Mouse (Mus musculus): ENCODE data around the gene Csrp1. TPM values are rescaled to one million over a fixed set of nuclear protein-coding genes. Genes with fewer than 3 reads are reported as not detected.

Csrp1 gene
- polyA plus RNA-seq, 1 experiment, result 28.9 TPM

DNA sequence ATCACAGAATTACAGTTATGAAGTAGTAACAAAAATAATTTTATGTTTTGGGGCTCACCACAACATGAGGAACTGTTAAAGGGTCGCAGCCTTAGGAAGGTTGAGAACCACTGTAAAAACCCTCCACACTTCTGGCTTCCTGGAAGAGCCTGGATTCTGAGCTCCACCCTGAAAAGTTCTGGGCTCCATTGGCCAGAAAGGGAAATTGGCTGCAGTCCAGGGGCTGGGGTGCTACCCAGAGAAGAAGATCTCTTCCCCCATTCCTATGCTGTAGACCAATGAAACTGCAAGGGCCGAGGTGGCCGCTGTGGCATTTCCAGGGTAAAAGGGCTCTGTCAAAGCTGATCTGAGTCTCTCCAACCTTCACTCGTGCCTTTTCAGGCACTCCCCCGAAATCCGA lies 21.8 kb upstream of the Csrp1 start:
- no peak overlapping the region for H3K4me3 ChIP-seq (ENCODE audit: control insufficient read depth, low read depth, low read length)
- no peaks in the 10 kb centered on the region for H3K36me3 ChIP-seq (ENCODE audit: control insufficient read depth, insufficient read depth, low read length)
- no peaks in the 10 kb centered on the region for H3K27me3 ChIP-seq (ENCODE audit: control insufficient read depth, insufficient read depth, low read length)
- peaks cover 8% of the 10 kb centered on the region for H3K4me1 ChIP-seq (ENCODE audit: control insufficient read depth, insufficient read depth, low read length)
- H3K27ac ChIP-seq (ENCODE audit: control insufficient read depth, insufficient read depth, low read depth, low read length), result no peak overlapping the region
- TF ChIP-seq POLR2A (IDR thresholded peaks at IDR 0.05; ENCODE audit: control insufficient read depth, low read depth, low read length) (no peak), CTCF (IDR thresholded peaks at IDR 0.05; ENCODE audit: control insufficient read depth, insufficient read depth, insufficient replicate concordance, low read depth, low read length) (no peak)

DNA sequence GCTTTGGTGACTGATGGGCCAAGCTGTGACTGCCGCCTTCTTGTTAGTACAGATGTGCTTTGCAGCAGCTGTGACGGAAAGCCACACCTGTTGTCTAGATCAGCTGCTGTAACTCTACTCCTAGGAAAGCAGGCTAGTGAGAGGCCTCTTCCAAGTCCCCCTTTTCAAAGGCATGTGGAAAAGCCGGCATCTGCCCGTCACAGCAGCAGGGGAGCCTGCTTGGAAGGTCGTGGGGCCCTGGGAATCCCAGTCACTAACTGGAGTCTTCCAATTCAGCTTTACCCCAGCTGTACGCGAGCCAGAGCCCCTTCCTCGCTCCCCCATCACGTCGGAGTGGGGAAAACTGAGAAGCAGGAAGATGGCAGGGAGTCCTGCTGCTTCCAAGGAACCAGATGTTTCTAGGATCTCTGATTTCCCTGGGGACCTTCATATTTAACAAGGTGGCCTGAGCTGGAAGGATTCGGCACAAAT lies 21.4 kb upstream of the Csrp1 start:
- TF ChIP-seq POLR2A (IDR thresholded peaks at IDR 0.05; ENCODE audit: control insufficient read depth, low read depth, low read length) (no peak), CTCF (IDR thresholded peaks at IDR 0.05; ENCODE audit: control insufficient read depth, insufficient read depth, insufficient replicate concordance, low read depth, low read length) (no peak)
- Histone ChIP-seq H3K36me3 (ENCODE audit: control insufficient read depth, insufficient read depth, low read length) (no peaks in the 10 kb centered on the region), H3K27me3 (ENCODE audit: control insufficient read depth, insufficient read depth, low read length) (no peaks in the 10 kb centered on the region), H3K27ac (ENCODE audit: control insufficient read depth, insufficient read depth, low read depth, low read length) (no peak overlapping the region), H3K4me1 (ENCODE audit: control insufficient read depth, insufficient read depth, low read length) (peaks cover 8% of the 10 kb centered on the region), H3K4me3 (ENCODE audit: control insufficient read depth, low read depth, low read length) (no peak overlapping the region; the same call in 1 of the 2 replicates)

DNA sequence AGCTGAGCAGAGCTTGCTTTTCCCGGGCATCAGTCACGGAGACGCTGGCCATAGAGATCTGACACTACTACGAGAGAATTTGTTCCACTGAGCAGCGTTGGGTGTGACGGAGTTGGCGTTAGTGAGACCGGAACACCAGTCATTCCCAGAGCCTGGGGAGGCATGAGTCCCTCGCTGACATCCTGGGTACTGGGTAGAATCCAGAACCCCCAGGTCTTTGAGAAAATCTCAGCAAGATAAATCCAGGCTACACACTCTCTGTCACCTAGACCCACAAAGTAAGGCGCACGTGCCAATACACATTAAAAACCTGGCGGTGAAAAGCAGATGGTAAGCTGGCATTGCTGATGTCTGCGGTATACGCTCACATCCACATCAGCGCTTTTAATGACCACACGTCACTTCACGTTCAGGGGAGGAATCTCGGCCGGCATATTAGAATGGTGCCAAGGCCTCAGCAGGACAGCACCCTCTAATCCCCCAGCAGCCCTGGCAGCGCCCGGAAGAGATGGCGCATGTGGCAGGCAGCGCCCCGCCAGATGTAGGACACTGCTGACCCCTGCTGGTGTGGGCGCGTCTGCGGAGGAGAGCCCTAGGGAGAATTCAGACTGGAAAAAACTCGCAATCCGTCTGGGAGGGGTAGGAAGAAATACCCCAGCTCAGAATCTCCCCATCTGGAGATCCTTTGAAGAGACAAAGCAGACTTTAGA lies 20.7 kb upstream of the Csrp1 start:
- Histone ChIP-seq H3K27me3 (ENCODE audit: control insufficient read depth, insufficient read depth, low read length) (no peaks in the 10 kb centered on the region), H3K4me1 (ENCODE audit: control insufficient read depth, insufficient read depth, low read length) (peaks cover 8% of the 10 kb centered on the region), H3K36me3 (ENCODE audit: control insufficient read depth, insufficient read depth, low read length) (no peaks in the 10 kb centered on the region), H3K4me3 (ENCODE audit: control insufficient read depth, low read depth, low read length) (peak overlapping the region; percentile 52), H3K27ac (ENCODE audit: control insufficient read depth, insufficient read depth, low read depth, low read length) (no peak overlapping the region)
- TF ChIP-seq POLR2A (IDR thresholded peaks at IDR 0.05; ENCODE audit: control insufficient read depth, low read depth, low read length), result no peak
- peak; percentile 45; the same call in 1 of the 2 replicates for TF ChIP-seq CTCF (IDR thresholded peaks at IDR 0.05; ENCODE audit: control insufficient read depth, insufficient read depth, insufficient replicate concordance, low read depth, low read length)

DNA sequence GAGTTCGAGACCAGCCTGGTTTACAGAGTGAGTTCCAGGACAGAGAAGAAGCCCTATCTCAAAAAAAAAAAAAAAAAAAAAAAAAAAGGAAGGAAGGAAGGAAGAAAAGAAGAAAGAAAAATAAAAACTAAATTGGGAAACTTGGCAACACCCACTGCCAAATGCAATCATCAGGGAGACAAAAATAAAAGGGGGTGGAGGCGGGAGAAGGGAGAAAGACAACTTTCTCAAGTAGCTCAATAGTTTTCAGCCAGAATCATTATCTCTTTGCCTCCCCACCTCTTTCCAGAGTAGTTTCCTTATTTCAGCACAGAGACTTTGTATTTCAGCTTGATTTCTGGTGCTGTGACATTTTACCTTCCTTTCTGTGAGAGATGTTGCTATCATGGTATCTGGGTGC lies 20.0 kb upstream of the Csrp1 start:
- Histone ChIP-seq H3K27ac (ENCODE audit: control insufficient read depth, insufficient read depth, low read depth, low read length) (no peak overlapping the region), H3K36me3 (ENCODE audit: control insufficient read depth, insufficient read depth, low read length) (no peaks in the 10 kb centered on the region), H3K4me1 (ENCODE audit: control insufficient read depth, insufficient read depth, low read length) (peaks cover 8% of the 10 kb centered on the region), H3K27me3 (ENCODE audit: control insufficient read depth, insufficient read depth, low read length) (no peaks in the 10 kb centered on the region), H3K4me3 (ENCODE audit: control insufficient read depth, low read depth, low read length) (no peak overlapping the region)
- no peak for TF ChIP-seq CTCF (IDR thresholded peaks at IDR 0.05; ENCODE audit: control insufficient read depth, insufficient read depth, insufficient replicate concordance, low read depth, low read length)
- no peak for TF ChIP-seq POLR2A (IDR thresholded peaks at IDR 0.05; ENCODE audit: control insufficient read depth, low read depth, low read length)

DNA sequence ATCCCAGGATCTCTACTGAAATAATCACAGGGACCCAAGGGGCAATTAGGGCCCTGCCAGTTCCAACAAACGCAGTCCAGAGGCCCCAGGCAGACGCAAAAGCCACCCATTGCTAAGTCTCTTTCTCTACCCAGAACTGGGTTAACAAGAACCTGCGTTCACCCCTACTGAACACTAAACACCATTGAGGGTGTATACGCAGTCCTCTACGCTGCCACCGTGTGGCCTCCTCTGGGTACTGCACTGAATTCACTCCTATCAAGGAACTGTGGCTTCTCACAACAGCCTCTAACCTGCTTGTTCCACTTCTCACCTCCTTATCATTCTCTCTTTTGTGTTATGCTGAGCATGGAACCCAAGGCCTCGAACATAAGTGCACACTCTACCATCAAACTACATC lies 19.3 kb upstream of the Csrp1 start:
- Histone ChIP-seq H3K27ac (ENCODE audit: control insufficient read depth, insufficient read depth, low read depth, low read length) (no peak overlapping the region), H3K4me3 (ENCODE audit: control insufficient read depth, low read depth, low read length) (no peak overlapping the region), H3K27me3 (ENCODE audit: control insufficient read depth, insufficient read depth, low read length) (no peaks in the 10 kb centered on the region), H3K4me1 (ENCODE audit: control insufficient read depth, insufficient read depth, low read length) (peaks cover 8% of the 10 kb centered on the region), H3K36me3 (ENCODE audit: control insufficient read depth, insufficient read depth, low read length) (no peaks in the 10 kb centered on the region)
- TF ChIP-seq CTCF (IDR thresholded peaks at IDR 0.05; ENCODE audit: control insufficient read depth, insufficient read depth, insufficient replicate concordance, low read depth, low read length) (peak; percentile 85; the same call in 1 of the 2 replicates), POLR2A (IDR thresholded peaks at IDR 0.05; ENCODE audit: control insufficient read depth, low read depth, low read length) (no peak)

DNA sequence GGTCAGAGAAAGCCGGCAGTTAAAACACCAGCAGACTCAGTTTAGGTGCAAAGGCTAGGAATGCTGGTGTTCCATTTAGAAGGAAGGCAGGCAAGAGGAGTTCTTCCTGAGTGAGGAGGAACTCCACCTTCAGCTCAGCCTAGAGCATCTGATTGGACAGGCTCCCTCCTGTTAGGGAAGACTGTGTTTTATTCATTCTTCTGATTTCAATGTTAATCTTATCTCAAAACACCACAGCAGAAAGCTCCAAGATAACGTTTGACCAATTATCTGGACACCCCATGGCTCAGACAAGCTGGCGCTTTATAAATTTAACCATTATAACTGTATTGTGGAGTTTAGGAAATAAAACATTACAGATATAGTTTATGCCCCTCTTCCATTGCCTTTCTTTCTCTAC lies 18.5 kb upstream of the Csrp1 start:
- Histone ChIP-seq H3K27ac (ENCODE audit: control insufficient read depth, insufficient read depth, low read depth, low read length) (no peak overlapping the region), H3K4me3 (ENCODE audit: control insufficient read depth, low read depth, low read length) (no peak overlapping the region), H3K27me3 (ENCODE audit: control insufficient read depth, insufficient read depth, low read length) (no peaks in the 10 kb centered on the region), H3K36me3 (ENCODE audit: control insufficient read depth, insufficient read depth, low read length) (no peaks in the 10 kb centered on the region), H3K4me1 (ENCODE audit: control insufficient read depth, insufficient read depth, low read length) (peaks cover 8% of the 10 kb centered on the region)
- TF ChIP-seq POLR2A (IDR thresholded peaks at IDR 0.05; ENCODE audit: control insufficient read depth, low read depth, low read length) (no peak), CTCF (IDR thresholded peaks at IDR 0.05; ENCODE audit: control insufficient read depth, insufficient read depth, insufficient replicate concordance, low read depth, low read length) (no peak)

DNA sequence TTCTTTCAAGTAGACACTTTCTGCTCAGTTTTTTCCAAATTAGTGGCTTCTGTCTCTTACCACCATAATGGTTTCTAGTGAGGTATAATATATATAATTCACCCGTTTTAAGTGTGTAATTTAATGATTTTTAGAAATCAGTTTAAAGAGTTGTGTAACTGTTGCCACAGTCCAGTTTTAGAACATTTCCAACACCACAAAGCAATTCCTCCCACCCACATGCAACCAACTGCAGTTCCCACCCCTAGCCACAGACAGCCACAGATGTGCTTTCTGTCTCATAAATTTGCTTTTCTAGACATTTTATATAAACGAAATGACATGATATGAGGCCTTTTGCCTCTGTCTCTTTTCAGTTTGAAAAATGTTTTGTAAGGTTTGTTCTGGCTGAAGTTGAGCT lies 17.1 kb upstream of the Csrp1 start:
- no peak overlapping the region for H3K27ac ChIP-seq (ENCODE audit: control insufficient read depth, insufficient read depth, low read depth, low read length)
- no peaks in the 10 kb centered on the region for H3K27me3 ChIP-seq (ENCODE audit: control insufficient read depth, insufficient read depth, low read length)
- H3K36me3 ChIP-seq (ENCODE audit: control insufficient read depth, insufficient read depth, low read length), result no peaks in the 10 kb centered on the region
- TF ChIP-seq POLR2A (IDR thresholded peaks at IDR 0.05; ENCODE audit: control insufficient read depth, low read depth, low read length), result no peak
- TF ChIP-seq CTCF (IDR thresholded peaks at IDR 0.05; ENCODE audit: control insufficient read depth, insufficient read depth, insufficient replicate concordance, low read depth, low read length), result no peak
- no peak overlapping the region for H3K4me3 ChIP-seq (ENCODE audit: control insufficient read depth, low read depth, low read length)
- H3K4me1 ChIP-seq (ENCODE audit: control insufficient read depth, insufficient read depth, low read length), result peaks cover 8% of the 10 kb centered on the region

All from testis, adult 2 months (tissue).